Mouse (Mus musculus): Measurements from ENCODE around the gene Dnah2. TPM values are rescaled to one million over a fixed set of nuclear protein-coding genes. Genes with fewer than 3 reads are reported as not detected.

Gene Dnah2
- polyA plus RNA-seq, 1 experiment: 1.2 TPM

DNA sequence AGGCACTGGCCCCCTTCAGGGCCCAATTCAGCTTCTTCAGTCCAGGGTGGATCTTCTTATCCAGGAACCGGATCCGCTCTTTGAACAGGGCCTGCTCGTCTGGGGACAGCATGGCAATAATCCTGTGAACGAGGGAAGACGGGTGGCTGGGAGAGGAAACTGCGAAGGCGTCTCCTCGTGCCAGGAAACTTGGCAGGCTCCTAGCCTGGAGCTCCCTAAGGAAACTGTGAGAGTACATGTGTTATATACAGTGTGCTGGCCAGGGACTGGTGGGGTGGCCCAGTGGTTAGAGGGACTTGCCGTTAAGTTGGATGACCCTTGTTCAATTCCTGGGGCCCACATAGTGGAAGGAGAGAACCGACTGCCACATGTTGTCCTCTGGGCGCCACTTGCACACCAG is 49.8 kb downstream of the Dnah2 start:
- Histone ChIP-seq H3K27me3 (ENCODE audit: control insufficient read depth, insufficient read depth, low read length, poor library complexity, severe bottlenecking) (no peaks in the 10 kb centered on the region), H3K27ac (ENCODE audit: insufficient read depth, low read length) (no peak overlapping the region), H3K4me3 (ENCODE audit: low read depth, low read length) (no peak overlapping the region), H3K9ac (ENCODE audit: low read depth, poor library complexity, severe bottlenecking) (no peak overlapping the region), H3K36me3 (ENCODE audit: control insufficient read depth, insufficient read depth, low read length, poor library complexity, severe bottlenecking) (no peaks in the 10 kb centered on the region), H3K9me3 (replicated peaks; ENCODE audit: control insufficient read depth, insufficient read depth, low read length, poor library complexity, severe bottlenecking) (no peaks in the 10 kb centered on the region), H3K4me1 (ENCODE audit: control insufficient read depth, insufficient read depth, low read length) (no peaks in the 10 kb centered on the region)
- TF ChIP-seq CTCF (IDR thresholded peaks at IDR 0.05; ENCODE audit: low read depth, low read length) (no peak), EP300 (IDR thresholded peaks at IDR 0.05; ENCODE audit: insufficient read depth, low read depth, low read length) (no peak), POLR2A (IDR thresholded peaks at IDR 0.05; ENCODE audit: insufficient read depth, low read length) (no peak)

DNA sequence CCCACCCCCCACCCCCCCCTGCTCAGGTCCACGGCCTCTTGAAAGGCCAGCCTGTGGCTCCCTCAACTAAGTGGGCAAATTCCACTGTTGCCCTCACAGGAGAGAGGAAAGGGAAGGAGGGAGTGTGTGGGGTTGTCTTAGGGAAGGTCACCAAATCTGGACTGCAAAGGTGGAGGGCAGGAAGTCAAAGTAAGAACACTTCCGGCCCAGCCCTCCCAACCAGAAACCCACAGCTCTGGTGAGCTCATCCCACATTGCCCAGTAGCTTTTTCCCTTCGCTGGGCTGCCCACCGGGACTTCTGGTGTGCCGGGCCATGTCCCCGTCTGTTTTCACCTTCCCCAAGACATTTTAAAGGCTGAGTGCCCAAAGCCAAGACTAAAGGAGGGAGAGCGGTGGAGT is 57.2 kb downstream of the Dnah2 start:
- Histone ChIP-seq H3K9me3 (replicated peaks; ENCODE audit: control insufficient read depth, insufficient read depth, low read length, poor library complexity, severe bottlenecking) (no peaks in the 10 kb centered on the region), H3K36me3 (ENCODE audit: control insufficient read depth, insufficient read depth, low read length, poor library complexity, severe bottlenecking) (no peaks in the 10 kb centered on the region), H3K27ac (ENCODE audit: insufficient read depth, low read length) (no peak overlapping the region), H3K27me3 (ENCODE audit: control insufficient read depth, insufficient read depth, low read length, poor library complexity, severe bottlenecking) (no peaks in the 10 kb centered on the region), H3K9ac (ENCODE audit: low read depth, poor library complexity, severe bottlenecking) (no peak overlapping the region), H3K4me3 (ENCODE audit: low read depth, low read length) (no peak overlapping the region), H3K4me1 (ENCODE audit: control insufficient read depth, insufficient read depth, low read length) (no peaks in the 10 kb centered on the region)
- no peak for TF ChIP-seq POLR2A (IDR thresholded peaks at IDR 0.05; ENCODE audit: insufficient read depth, low read length)
- TF ChIP-seq EP300 (IDR thresholded peaks at IDR 0.05; ENCODE audit: insufficient read depth, low read depth, low read length): no peak
- no peak for TF ChIP-seq CTCF (IDR thresholded peaks at IDR 0.05; ENCODE audit: low read depth, low read length)

DNA sequence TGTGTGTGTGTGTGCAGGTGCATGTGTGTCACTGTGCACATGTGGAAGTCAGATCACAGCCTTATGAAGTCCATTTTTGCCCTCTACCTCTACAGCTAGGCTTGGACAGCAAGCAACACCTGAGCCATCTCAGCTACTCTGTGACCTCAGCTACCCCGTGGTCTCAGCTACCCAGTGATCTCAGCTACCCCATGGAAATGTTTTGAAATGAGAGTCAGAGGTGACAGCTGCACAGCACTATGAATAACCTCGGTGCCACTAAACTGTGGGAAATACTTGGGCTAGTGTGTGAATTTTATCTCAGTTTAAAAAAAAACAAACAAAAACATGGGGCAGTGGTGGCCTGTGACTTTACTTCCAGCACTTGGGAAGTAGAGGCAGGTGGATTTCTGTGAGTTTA is 58.0 kb downstream of the Dnah2 start:
- Histone ChIP-seq H3K27ac (ENCODE audit: insufficient read depth, low read length) (no peak overlapping the region), H3K9me3 (replicated peaks; ENCODE audit: control insufficient read depth, insufficient read depth, low read length, poor library complexity, severe bottlenecking) (no peaks in the 10 kb centered on the region), H3K4me1 (ENCODE audit: control insufficient read depth, insufficient read depth, low read length) (no peaks in the 10 kb centered on the region), H3K9ac (ENCODE audit: low read depth, poor library complexity, severe bottlenecking) (no peak overlapping the region), H3K27me3 (ENCODE audit: control insufficient read depth, insufficient read depth, low read length, poor library complexity, severe bottlenecking) (no peaks in the 10 kb centered on the region), H3K36me3 (ENCODE audit: control insufficient read depth, insufficient read depth, low read length, poor library complexity, severe bottlenecking) (no peaks in the 10 kb centered on the region), H3K4me3 (ENCODE audit: low read depth, low read length) (no peak overlapping the region)
- no peak for TF ChIP-seq CTCF (IDR thresholded peaks at IDR 0.05; ENCODE audit: low read depth, low read length)
- TF ChIP-seq EP300 (IDR thresholded peaks at IDR 0.05; ENCODE audit: insufficient read depth, low read depth, low read length): no peak

DNA sequence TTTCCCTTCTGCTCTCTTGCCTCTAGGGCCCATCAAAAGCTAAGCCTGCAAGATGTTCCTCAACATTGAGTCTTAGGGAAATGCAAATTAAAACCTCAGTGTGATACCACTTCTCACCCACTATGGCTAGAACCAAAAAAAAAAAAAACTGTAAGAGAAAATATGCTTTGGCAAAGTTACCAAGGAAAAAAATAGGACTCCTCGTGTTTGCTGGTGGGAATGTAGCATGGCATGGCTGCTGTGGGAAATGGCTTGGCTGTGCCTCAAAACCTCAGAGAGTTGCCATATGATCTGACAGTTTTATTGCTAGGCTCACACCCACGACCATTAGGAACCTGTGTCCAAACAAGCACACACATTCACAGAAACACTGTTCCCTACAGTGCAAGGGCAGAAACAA is 61.4 kb downstream of the Dnah2 start:
- Histone ChIP-seq H3K4me3 (ENCODE audit: low read depth, low read length) (no peak overlapping the region), H3K27me3 (ENCODE audit: control insufficient read depth, insufficient read depth, low read length, poor library complexity, severe bottlenecking) (no peaks in the 10 kb centered on the region), H3K4me1 (ENCODE audit: control insufficient read depth, insufficient read depth, low read length) (no peaks in the 10 kb centered on the region), H3K36me3 (ENCODE audit: control insufficient read depth, insufficient read depth, low read length, poor library complexity, severe bottlenecking) (no peaks in the 10 kb centered on the region), H3K9ac (ENCODE audit: low read depth, poor library complexity, severe bottlenecking) (no peak overlapping the region), H3K27ac (ENCODE audit: insufficient read depth, low read length) (no peak overlapping the region), H3K9me3 (replicated peaks; ENCODE audit: control insufficient read depth, insufficient read depth, low read length, poor library complexity, severe bottlenecking) (no peaks in the 10 kb centered on the region)
- no peak for TF ChIP-seq CTCF (IDR thresholded peaks at IDR 0.05; ENCODE audit: low read depth, low read length)
- TF ChIP-seq EP300 (IDR thresholded peaks at IDR 0.05; ENCODE audit: insufficient read depth, low read depth, low read length): no peak
- TF ChIP-seq POLR2A (IDR thresholded peaks at IDR 0.05; ENCODE audit: insufficient read depth, low read length): no peak

DNA sequence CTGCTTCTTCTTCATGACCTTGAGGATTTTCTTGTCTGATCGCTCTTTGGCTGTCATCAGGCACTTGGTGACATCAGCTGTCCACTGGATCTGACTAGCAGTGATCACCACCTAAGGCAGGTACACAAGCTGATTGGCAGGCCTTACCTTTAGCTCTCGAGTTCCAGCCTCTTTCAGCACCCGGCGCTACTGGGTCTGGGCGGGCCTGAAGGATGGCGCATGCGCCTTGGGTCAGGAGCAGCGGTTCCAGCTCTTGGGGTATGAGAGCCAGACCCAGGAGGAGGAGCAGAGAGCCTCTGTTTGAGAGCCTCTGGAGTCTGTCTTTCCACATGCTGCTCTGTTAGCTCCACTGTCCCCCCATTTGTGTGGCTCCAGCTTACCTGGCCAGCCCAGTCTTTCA is 71.3 kb downstream of the Dnah2 start:
- no peak for TF ChIP-seq CTCF (IDR thresholded peaks at IDR 0.05; ENCODE audit: low read depth, low read length)
- no peak for TF ChIP-seq EP300 (IDR thresholded peaks at IDR 0.05; ENCODE audit: insufficient read depth, low read depth, low read length)
- no peak for TF ChIP-seq POLR2A (IDR thresholded peaks at IDR 0.05; ENCODE audit: insufficient read depth, low read length)
- no peak overlapping the region for H3K4me3 ChIP-seq (ENCODE audit: low read depth, low read length)
- no peak overlapping the region for H3K27ac ChIP-seq (ENCODE audit: insufficient read depth, low read length)
- no peaks in the 10 kb centered on the region; the same call in 1 of the 2 replicates for H3K27me3 ChIP-seq (ENCODE audit: control insufficient read depth, insufficient read depth, low read length, poor library complexity, severe bottlenecking)
- H3K9ac ChIP-seq (ENCODE audit: low read depth, poor library complexity, severe bottlenecking): no peak overlapping the region
- no peaks in the 10 kb centered on the region for H3K36me3 ChIP-seq (ENCODE audit: control insufficient read depth, insufficient read depth, low read length, poor library complexity, severe bottlenecking)
- no peaks in the 10 kb centered on the region for H3K4me1 ChIP-seq (ENCODE audit: control insufficient read depth, insufficient read depth, low read length)
- no peaks in the 10 kb centered on the region for H3K9me3 ChIP-seq (replicated peaks; ENCODE audit: control insufficient read depth, insufficient read depth, low read length, poor library complexity, severe bottlenecking)

DNA sequence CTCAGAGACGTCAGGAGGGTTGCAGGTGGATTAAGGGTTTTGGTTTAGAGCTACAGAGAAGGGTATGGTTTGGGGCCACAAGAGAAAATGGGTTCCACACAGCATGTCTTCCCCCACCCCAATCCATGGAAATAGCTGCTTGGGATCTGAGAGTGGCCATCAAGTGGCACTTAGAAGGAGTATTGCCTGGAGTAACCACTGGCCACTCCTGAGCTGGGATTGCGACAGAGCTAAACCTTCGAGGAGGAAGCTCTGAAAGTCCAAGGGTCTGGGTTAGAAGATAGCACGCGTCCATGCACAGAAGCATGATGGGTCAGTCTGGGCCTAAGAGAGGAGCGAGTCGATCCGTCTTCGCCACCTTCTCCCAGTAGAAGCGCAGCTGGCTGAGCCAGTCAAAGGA is 72.1 kb downstream of the Dnah2 start:
- TF ChIP-seq EP300 (IDR thresholded peaks at IDR 0.05; ENCODE audit: insufficient read depth, low read depth, low read length) (no peak), CTCF (IDR thresholded peaks at IDR 0.05; ENCODE audit: low read depth, low read length) (no peak), POLR2A (IDR thresholded peaks at IDR 0.05; ENCODE audit: insufficient read depth, low read length) (no peak)
- peaks cover 3% of the 10 kb centered on the region for H3K4me1 ChIP-seq (ENCODE audit: control insufficient read depth, insufficient read depth, low read length)
- H3K9ac ChIP-seq (ENCODE audit: low read depth, poor library complexity, severe bottlenecking): no peak overlapping the region

More for the DNA sequence above, 72.1 kb downstream of the Dnah2 start:
- no peak overlapping the region for H3K4me3 ChIP-seq (ENCODE audit: low read depth, low read length)
- no peak overlapping the region for H3K27ac ChIP-seq (ENCODE audit: insufficient read depth, low read length)
- no peaks in the 10 kb centered on the region for H3K9me3 ChIP-seq (replicated peaks; ENCODE audit: control insufficient read depth, insufficient read depth, low read length, poor library complexity, severe bottlenecking)
- H3K36me3 ChIP-seq (ENCODE audit: control insufficient read depth, insufficient read depth, low read length, poor library complexity, severe bottlenecking): no peaks in the 10 kb centered on the region
- no peaks in the 10 kb centered on the region; the same call in 1 of the 2 replicates for H3K27me3 ChIP-seq (ENCODE audit: control insufficient read depth, insufficient read depth, low read length, poor library complexity, severe bottlenecking)

Measured in ES-Bruce4 (cell line).